Mouse (Mus musculus) kidney, postnatal 0 days (tissue): Measurements from ENCODE around the gene Fbxw10. TPM values are rescaled to one million over a fixed set of nuclear protein-coding genes. Genes with fewer than 3 reads are reported as not detected.

Experiments used
- ATAC-seq: fragments of 200-750 bp; cut with Nextera tagmentation; replicated peaks from 2 replicates; pipeline ENCODE4 v1.8.0; 2017; ENCODE audit warnings: low read depth, moderate number of reproducible peaks, moderate TSS enrichment, moderate library complexity; ENCODE audit not compliant: low FRiP score
- DNase-seq: peaks from one replicate; pipeline ENCODE4 v3.0.0-alpha.2; 2016; ENCODE audit warnings: low spot score
- H3K27ac ChIP-seq: fragments of 300-500 bp; sonication (generic); 2 replicates; pipeline ENCODE4 v1.5.1; 2014; ENCODE audit warnings: mild to moderate bottlenecking
- H3K27me3 ChIP-seq: fragments of 300-500 bp; sonication (generic); 2 replicates; pipeline ENCODE4 v1.6.1; 2014; ENCODE audit warnings: low read length, mixed read lengths; ENCODE audit not compliant: insufficient read depth
- H3K36me3 ChIP-seq: fragments of 300-500 bp; sonication (generic); 2 replicates; pipeline ENCODE4 v1.6.1; 2014; ENCODE audit warnings: low read length, mixed read lengths; ENCODE audit not compliant: insufficient read depth
- H3K4me1 ChIP-seq: fragments of 300-500 bp; sonication (generic); replicated peaks from 2 replicates; pipeline ENCODE4 v1.6.1; 2014; ENCODE audit warnings: antibody characterized with exemption, low read length, mixed read lengths; ENCODE audit not compliant: insufficient read depth
- H3K4me2 ChIP-seq: fragments of 300-500 bp; sonication (generic); 2 replicates; pipeline ENCODE4 v1.6.1; 2014; ENCODE audit warnings: mild to moderate bottlenecking, low read length, moderate library complexity, mixed read lengths
- H3K4me3 ChIP-seq: fragments of 300-500 bp; sonication (generic); replicated peaks from 2 replicates; pipeline ENCODE4 v1.5.1; 2014; ENCODE audit warnings: low read depth, low read length
- H3K9ac ChIP-seq: fragments of 300-500 bp; sonication (generic); 2 replicates; pipeline ENCODE4 v1.6.1; 2014; ENCODE audit warnings: low read depth, low read length
- H3K9me3 ChIP-seq: fragments of 300-500 bp; sonication (generic); replicated peaks from 2 replicates; pipeline ENCODE4 v1.6.1; 2016; ENCODE audit warnings: low read length, inconsistent platforms, mixed read lengths
- CTCF ChIP-seq: IDR thresholded peaks from 2 replicates; pipeline ENCODE4 v1.5.1; 2016; ENCODE audit warnings: antibody characterized with exemption, low read depth, mild to moderate bottlenecking, moderate library complexity
- WGBS: fragments of 180-500 bp; shearing (Covaris S2); extraction: QIAGEN DNeasy Blood & Tissue Kit; methylation state at CpG from one replicate; pipeline ENCODE4 v1.1.7; 2014; 5-methylcytosine and 5-hydroxymethylcytosine counted together
- polyA plus RNA-seq: library from polyadenylated mRNA; unstranded; fragments of >200 nt; fragmentation: Nextera tagmentation; extraction: Ambion mirVana; gene quantifications from 2 replicates; pipeline ENCODE4 v1.2.1, GENCODE M21; 2015

Gene Fbxw10
- polyA plus RNA-seq, 1 experiment from 2014 or later, result 0.53 TPM

- peak; percentile 64 for DNase-seq
Observed at GRCm38 (mm10) chr11:62920743-62921050, 73.8 kb downstream of the Fbxw10 start.

DNA sequence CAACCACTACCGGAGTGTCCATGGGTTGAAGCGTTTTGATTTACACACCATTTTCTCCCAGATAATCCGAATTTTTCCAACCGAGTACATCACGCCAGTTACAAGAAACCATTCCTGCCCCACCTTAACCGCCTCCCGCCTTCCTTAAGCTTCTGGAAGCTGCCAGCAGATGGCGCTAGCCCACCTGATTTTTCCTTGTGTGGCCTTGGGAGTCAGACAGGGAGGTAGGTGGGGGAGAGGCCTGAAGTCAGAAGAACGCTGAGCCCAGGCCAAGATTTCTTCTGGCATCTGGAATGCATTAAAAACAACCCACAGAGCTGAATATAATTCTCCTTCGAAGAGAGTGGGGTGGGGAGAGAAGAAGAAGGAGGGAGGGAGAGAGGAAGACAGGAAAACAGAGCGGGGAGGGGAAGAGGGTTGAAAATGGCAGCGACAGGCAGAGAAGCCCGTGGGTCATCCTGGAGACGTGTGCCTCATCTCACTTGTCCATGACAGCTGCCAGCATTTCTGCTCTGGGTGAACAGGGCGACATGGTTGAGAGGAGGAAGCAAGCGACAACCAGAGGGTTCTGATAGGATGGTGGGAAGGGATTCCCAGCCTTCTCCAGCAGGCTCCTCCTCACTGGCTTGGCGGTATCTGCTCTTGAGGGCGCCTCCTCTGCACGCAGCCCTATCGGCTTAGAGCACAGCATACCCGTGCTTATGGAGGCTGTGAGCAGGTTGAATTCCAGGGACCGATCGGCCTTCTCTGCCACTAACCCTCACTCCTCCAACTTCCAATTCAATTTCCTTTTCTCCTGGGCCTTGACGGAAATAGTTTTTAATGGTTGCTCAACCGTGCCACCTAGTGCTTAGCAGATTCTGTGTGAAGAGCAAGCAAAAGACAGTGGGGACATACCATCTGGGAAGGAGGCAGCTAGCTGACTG lies 74.4 kb downstream of the Fbxw10 start:
- H3K27me3 ChIP-seq, result no peaks in the 10 kb centered on the region
- no peaks in the 10 kb centered on the region for H3K9me3 ChIP-seq
- H3K4me3 ChIP-seq, result no peak overlapping the region
- peak overlapping the region; percentile 42 for H3K4me2 ChIP-seq
- peak overlapping the region; percentile 9; the same call in 1 of the 2 replicates for H3K9ac ChIP-seq
- 20% methylated on average over 25 of the region's 25 CpGs for WGBS
- peak; percentile 98 for TF ChIP-seq CTCF
- peak overlapping the region; percentile 82 for H3K27ac ChIP-seq
- no peaks in the 10 kb centered on the region for H3K4me1 ChIP-seq
- peak; percentile 97 for DNase-seq
- ATAC-seq, result peak; percentile 76
- no peaks in the 10 kb centered on the region for H3K36me3 ChIP-seq

More at GRCm38 (mm10) chr11:62920743-62921050, 73.8 kb downstream of the Fbxw10 start:
- no peaks in the 10 kb centered on the region for H3K36me3 ChIP-seq
- H3K4me3 ChIP-seq, result no peak overlapping the region
- no peaks in the 10 kb centered on the region for H3K4me1 ChIP-seq
- no peak for TF ChIP-seq CTCF
- H3K27me3 ChIP-seq, result no peaks in the 10 kb centered on the region
- peak overlapping the region; percentile 42; the same call in 1 of the 2 replicates for H3K4me2 ChIP-seq
- no peaks in the 10 kb centered on the region for H3K9me3 ChIP-seq
- no peak for ATAC-seq
- 6% methylated on average over 6 of the region's 6 CpGs for WGBS
- no peak overlapping the region for H3K9ac ChIP-seq
- peak overlapping the region; percentile 51; the same call in 1 of the 2 replicates for H3K27ac ChIP-seq

DNA sequence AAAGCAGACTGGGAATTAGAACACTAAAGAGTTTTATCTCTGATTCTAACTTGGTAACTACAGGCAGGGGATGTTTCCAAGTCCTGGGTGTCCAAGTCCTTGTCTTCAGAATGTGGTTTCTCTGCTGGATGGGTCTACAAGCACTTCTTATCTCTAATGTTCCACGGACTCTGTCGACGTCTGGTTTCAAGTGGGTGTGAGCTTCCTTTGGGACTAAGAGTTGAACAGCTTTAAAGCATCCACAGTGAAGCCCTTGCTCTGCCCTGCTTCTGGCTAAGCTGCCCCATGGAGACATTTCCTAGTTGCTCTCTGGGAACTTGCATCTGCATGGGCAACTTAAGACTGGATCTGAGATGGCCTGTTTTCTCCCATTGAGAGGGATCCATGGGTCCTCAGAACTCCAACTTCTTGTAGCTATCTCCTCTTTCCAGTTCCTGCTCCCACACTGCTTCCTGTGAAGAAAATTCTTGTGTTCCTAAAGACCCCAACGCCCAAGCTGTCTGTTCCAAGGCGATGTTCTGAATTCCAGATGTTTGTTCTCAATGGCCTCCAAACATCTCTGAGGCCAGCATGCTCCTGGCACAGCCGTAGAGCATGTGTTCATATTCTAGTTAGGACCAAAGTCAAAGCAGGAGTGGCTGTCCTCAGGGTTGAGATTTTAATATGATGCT lies 77.4 kb downstream of the Fbxw10 start:
- H3K9ac ChIP-seq, result no peak overlapping the region
- H3K36me3 ChIP-seq, result no peaks in the 10 kb centered on the region
- WGBS, result 65% methylated on average over 6 of the region's 6 CpGs
- H3K9me3 ChIP-seq, result no peaks in the 10 kb centered on the region
- ATAC-seq (no peak), DNase-seq (peak; percentile 44)
- no peak overlapping the region for H3K4me3 ChIP-seq
- no peak for TF ChIP-seq CTCF
- H3K4me2 ChIP-seq, result no peak overlapping the region
- H3K27ac ChIP-seq, result peak overlapping the region; percentile 31; the same call in 1 of the 2 replicates
- no peaks in the 10 kb centered on the region for H3K27me3 ChIP-seq
- H3K4me1 ChIP-seq, result no peaks in the 10 kb centered on the region

Other genes with a start within 250 kb of the Fbxw10 start
- gene Lrrc75a, start 198.5 kb upstream of the Fbxw10 start, polyA plus RNA-seq, result 12.6 and 14.8 TPM in 2 replicates
- gene Mmgt2, start 198.4 kb upstream of the Fbxw10 start, polyA plus RNA-seq, result 70.8 and 73.1 TPM in 2 replicates
- gene Zfp287, start 115.2 kb upstream of the Fbxw10 start, polyA plus RNA-seq, result 4.5 and 5.0 TPM in 2 replicates
- 0.45 TPM in 1 of 2 replicates, not detected in the other for gene Gm10428, start 94.0 kb upstream of the Fbxw10 start, polyA plus RNA-seq
- gene Zfp286, start 57.6 kb upstream of the Fbxw10 start, polyA plus RNA-seq, result 10.8 and 11.4 TPM in 2 replicates
- gene Trim16, start 26.8 kb upstream of the Fbxw10 start, polyA plus RNA-seq, result 16.4 and 18.1 TPM in 2 replicates
- gene Tvp23b, start 32.4 kb downstream of the Fbxw10 start, polyA plus RNA-seq, result 83.6 and 83.7 TPM in 2 replicates
- 0.17 TPM in 1 of 2 replicates, not detected in the other for gene Cdrt4, start 104.1 kb downstream of the Fbxw10 start, polyA plus RNA-seq
- not detected in 2 replicates for gene Tekt3, start 214.6 kb downstream of the Fbxw10 start, polyA plus RNA-seq